Mouse (Mus musculus): ENCODE data around the gene Hba-a2. TPM values are rescaled to one million over a fixed set of nuclear protein-coding genes. Genes with fewer than 3 reads are reported as not detected.

The Hba-a2 gene
- total and polyA plus RNA-seq, 3 experiments: 683 to 4,240 (median 1,500) TPM

DNA sequence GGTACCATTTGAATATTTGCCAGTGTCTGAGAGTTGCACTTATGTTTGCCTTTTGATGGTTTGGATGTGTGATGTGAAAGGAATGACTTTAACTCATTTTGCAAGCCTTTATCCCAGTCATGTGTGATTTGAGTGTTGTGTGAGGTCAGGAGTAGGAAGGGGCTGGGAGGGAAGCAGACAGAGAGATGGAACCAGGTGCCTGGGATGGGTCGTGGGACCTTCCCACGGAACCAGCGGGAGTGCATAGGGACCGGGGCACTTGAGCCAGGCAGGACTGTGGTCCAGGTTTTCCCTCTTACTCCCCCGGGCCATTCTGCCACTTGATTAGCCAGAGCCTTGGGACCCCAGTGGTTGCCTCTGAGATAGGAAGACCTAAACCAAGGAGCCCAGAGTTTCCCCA is 28.3 kb upstream of the Hba-a2 start:
- Histone ChIP-seq H3K36me3 (replicated peaks) (peaks cover 21% of the 10 kb centered on the region), H3K9me3 (replicated peaks) (no peaks in the 10 kb centered on the region), H3K27me3 (ENCODE audit: insufficient read depth, low read length) (no peaks in the 10 kb centered on the region), H3K4me3 (ENCODE audit: low read depth, low read length) (peak overlapping the region; percentile 84; the same call in 1 of the 2 replicates), H3K4me1 (ENCODE audit: insufficient read depth, low read depth, low read length) (peaks cover 71% of the 10 kb centered on the region)
- DNase-seq (ENCODE audit: low spot score) (no peak), ATAC-seq (ENCODE audit: extremely low read depth, insufficient number of reproducible peaks, low FRiP score, poor library complexity, severe bottlenecking) (no peak)
- no peak for TF ChIP-seq GATA1 (IDR thresholded peaks at IDR 0.05; ENCODE audit: borderline replicate concordance, low read length)
- no peak for TF ChIP-seq CTCF (IDR thresholded peaks at IDR 0.05; ENCODE audit: low read depth, low read length)
- no peak for TF ChIP-seq POLR2AphosphoS5 (IDR thresholded peaks at IDR 0.05; ENCODE audit: insufficient replicate concordance, low read depth, low read length)
- no peak for TF ChIP-seq TAL1 (conservative IDR thresholded peaks at IDR 0.05; ENCODE audit: low read depth, low read length)
- TF ChIP-seq GATA2 (IDR thresholded peaks at IDR 0.05; ENCODE audit: borderline replicate concordance, low read depth, low read length): no peak

DNA sequence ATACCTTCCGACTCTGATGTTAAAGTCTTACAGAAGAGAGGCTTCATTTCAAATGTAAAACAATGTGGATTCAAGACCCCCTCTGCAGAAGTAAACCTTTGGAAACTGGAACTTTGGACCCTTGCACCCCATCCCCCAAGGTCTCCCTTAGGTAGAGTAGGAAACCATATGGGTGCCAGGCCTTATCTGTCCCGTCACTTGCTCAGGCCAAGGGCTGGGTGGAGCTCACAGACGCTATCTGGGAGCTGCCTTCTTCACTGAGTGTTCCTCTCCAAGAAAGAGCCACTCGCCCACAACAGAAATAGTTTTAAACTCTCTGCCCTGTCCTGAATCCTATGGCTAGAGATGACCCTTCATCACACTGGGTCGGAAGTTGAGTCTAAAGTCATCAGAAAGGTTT is 27.3 kb upstream of the Hba-a2 start:
- Histone ChIP-seq H3K9me3 (replicated peaks) (no peaks in the 10 kb centered on the region), H3K4me1 (ENCODE audit: insufficient read depth, low read depth, low read length) (peaks cover 62% of the 10 kb centered on the region), H3K36me3 (replicated peaks) (peaks cover 12% of the 10 kb centered on the region), H3K4me3 (ENCODE audit: low read depth, low read length) (peak overlapping the region; percentile 44; the same call in 1 of the 2 replicates), H3K27me3 (ENCODE audit: insufficient read depth, low read length) (no peaks in the 10 kb centered on the region)
- DNase-seq (ENCODE audit: low spot score) (peak; percentile 75), ATAC-seq (ENCODE audit: extremely low read depth, insufficient number of reproducible peaks, low FRiP score, poor library complexity, severe bottlenecking) (peak; percentile 76)
- TF ChIP-seq TAL1 (conservative IDR thresholded peaks at IDR 0.05; ENCODE audit: low read depth, low read length) (peak; percentile 91), POLR2AphosphoS5 (IDR thresholded peaks at IDR 0.05; ENCODE audit: insufficient replicate concordance, low read depth, low read length) (no peak)

DNA sequence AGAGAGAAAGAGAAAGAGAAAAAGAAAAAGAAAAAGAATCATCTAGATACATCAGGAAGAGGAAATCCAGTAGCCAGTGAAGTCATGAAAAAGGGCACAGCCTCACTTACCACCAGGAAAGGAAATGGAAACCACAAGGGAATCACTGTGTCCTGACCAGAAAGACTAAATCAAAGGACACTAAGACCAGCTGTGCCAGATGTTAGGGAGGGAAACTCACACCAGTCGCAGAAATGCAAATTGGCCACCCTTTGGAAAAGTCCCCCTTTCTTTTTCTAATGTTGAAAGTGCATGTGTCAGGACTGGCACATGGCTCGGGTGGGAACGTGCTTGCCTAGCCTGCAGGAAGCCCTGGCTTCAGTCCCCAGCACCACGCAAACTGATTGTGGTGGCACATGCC is 25.1 kb upstream of the Hba-a2 start:
- DNase-seq (ENCODE audit: low spot score): no peak
- no peak for TF ChIP-seq POLR2AphosphoS5 (IDR thresholded peaks at IDR 0.05; ENCODE audit: insufficient replicate concordance, low read depth, low read length)
- TF ChIP-seq TAL1 (conservative IDR thresholded peaks at IDR 0.05; ENCODE audit: low read depth, low read length): no peak
- no peak for TF ChIP-seq GATA1 (IDR thresholded peaks at IDR 0.05; ENCODE audit: borderline replicate concordance, low read length)
- TF ChIP-seq CTCF (IDR thresholded peaks at IDR 0.05; ENCODE audit: low read depth, low read length): no peak
- TF ChIP-seq GATA2 (IDR thresholded peaks at IDR 0.05; ENCODE audit: borderline replicate concordance, low read depth, low read length): no peak
- H3K4me1 ChIP-seq (ENCODE audit: insufficient read depth, low read depth, low read length): peaks cover 57% of the 10 kb centered on the region
- no peaks in the 10 kb centered on the region for H3K9me3 ChIP-seq (replicated peaks)
- no peak for ATAC-seq (ENCODE audit: extremely low read depth, insufficient number of reproducible peaks, low FRiP score, poor library complexity, severe bottlenecking)
- H3K27me3 ChIP-seq (ENCODE audit: insufficient read depth, low read length): no peaks in the 10 kb centered on the region
- no peak overlapping the region for H3K4me3 ChIP-seq (ENCODE audit: low read depth, low read length)
- H3K36me3 ChIP-seq (replicated peaks): peaks cover 2% of the 10 kb centered on the region

DNA sequence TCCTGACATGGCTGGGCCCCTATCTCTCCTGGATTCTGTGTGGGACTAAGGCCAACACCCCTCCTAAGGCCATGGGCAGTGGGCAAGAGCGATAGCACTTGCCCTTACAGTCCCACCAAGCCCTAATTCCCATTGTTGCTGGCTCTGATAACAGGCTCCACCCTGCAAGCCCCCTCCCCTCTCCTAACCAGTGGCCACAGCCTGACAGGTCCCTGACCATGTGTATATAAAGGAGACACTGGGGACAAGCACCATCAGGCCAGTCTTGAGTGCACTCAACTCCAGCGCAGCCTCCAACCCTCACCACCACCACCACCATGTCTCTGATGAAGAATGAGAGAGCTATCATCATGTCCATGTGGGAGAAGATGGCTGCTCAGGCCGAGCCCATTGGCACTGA is 19.9 kb upstream of the Hba-a2 start, which contains the start of gene Hba-x:
Hba-x (plus strand) TSS at position 54 of the 400 bp plus-strand sequence.
- ATAC-seq (ENCODE audit: extremely low read depth, insufficient number of reproducible peaks, low FRiP score, poor library complexity, severe bottlenecking): no peak
- no peak for DNase-seq (ENCODE audit: low spot score)
- Histone ChIP-seq H3K4me1 (ENCODE audit: insufficient read depth, low read depth, low read length) (peaks cover 65% of the 10 kb centered on the region), H3K27me3 (ENCODE audit: insufficient read depth, low read length) (no peaks in the 10 kb centered on the region), H3K36me3 (replicated peaks) (no peaks in the 10 kb centered on the region), H3K9me3 (replicated peaks) (no peaks in the 10 kb centered on the region), H3K4me3 (ENCODE audit: low read depth, low read length) (no peak within 1 kb of the TSS)
- TF ChIP-seq POLR2AphosphoS5 (IDR thresholded peaks at IDR 0.05; ENCODE audit: insufficient replicate concordance, low read depth, low read length): no peak
- no peak for TF ChIP-seq TAL1 (conservative IDR thresholded peaks at IDR 0.05; ENCODE audit: low read depth, low read length)
- no peak for TF ChIP-seq GATA1 (IDR thresholded peaks at IDR 0.05; ENCODE audit: borderline replicate concordance, low read length)
- no peak for TF ChIP-seq GATA2 (IDR thresholded peaks at IDR 0.05; ENCODE audit: borderline replicate concordance, low read depth, low read length)
- TF ChIP-seq CTCF (IDR thresholded peaks at IDR 0.05; ENCODE audit: low read depth, low read length): no peak

DNA sequence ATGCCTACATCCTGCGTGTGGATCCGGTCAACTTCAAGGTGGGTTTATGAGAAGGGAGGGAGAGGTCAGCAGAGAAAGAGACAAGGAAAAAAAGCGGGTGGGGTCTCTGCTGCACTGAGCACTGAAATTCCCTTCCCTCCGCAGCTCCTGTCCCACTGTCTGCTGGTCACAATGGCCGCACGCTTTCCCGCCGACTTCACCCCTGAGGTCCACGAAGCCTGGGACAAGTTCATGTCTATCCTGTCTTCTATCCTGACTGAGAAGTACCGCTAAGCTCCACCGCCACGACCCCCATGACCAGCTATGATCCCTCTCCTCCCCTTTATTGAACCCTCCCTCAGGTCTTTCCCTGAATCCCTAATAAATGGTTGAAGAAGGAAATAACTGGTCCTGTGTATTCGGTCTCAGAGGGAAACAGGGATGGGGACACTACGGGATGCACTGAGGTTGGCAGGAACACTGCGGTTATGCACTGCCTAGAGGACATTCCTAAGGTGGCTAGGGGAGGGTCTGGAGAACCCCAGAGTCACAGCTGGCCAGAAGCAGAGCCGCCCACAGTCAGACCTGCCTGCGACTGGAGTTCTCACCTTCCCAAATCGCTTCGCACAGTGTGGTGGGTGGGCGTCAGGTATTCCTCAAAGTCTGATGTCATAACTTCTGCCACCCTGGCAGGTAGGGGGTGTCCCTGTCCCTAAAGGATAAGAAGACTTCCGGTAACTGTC is 18.4 kb upstream of the Hba-a2 start:
- DNase-seq (ENCODE audit: low spot score) (no peak), ATAC-seq (ENCODE audit: extremely low read depth, insufficient number of reproducible peaks, low FRiP score, poor library complexity, severe bottlenecking) (no peak)
- no peaks in the 10 kb centered on the region for H3K36me3 ChIP-seq (replicated peaks)
- no peak overlapping the region for H3K4me3 ChIP-seq (ENCODE audit: low read depth, low read length)
- peaks cover 72% of the 10 kb centered on the region for H3K4me1 ChIP-seq (ENCODE audit: insufficient read depth, low read depth, low read length)
- H3K9me3 ChIP-seq (replicated peaks): no peaks in the 10 kb centered on the region
- no peaks in the 10 kb centered on the region for H3K27me3 ChIP-seq (ENCODE audit: insufficient read depth, low read length)
- TF ChIP-seq TAL1 (conservative IDR thresholded peaks at IDR 0.05; ENCODE audit: low read depth, low read length) (no peak), POLR2AphosphoS5 (IDR thresholded peaks at IDR 0.05; ENCODE audit: insufficient replicate concordance, low read depth, low read length) (no peak), GATA2 (IDR thresholded peaks at IDR 0.05; ENCODE audit: borderline replicate concordance, low read depth, low read length) (no peak), CTCF (IDR thresholded peaks at IDR 0.05; ENCODE audit: low read depth, low read length) (no peak), GATA1 (IDR thresholded peaks at IDR 0.05; ENCODE audit: borderline replicate concordance, low read length) (no peak)

DNA sequence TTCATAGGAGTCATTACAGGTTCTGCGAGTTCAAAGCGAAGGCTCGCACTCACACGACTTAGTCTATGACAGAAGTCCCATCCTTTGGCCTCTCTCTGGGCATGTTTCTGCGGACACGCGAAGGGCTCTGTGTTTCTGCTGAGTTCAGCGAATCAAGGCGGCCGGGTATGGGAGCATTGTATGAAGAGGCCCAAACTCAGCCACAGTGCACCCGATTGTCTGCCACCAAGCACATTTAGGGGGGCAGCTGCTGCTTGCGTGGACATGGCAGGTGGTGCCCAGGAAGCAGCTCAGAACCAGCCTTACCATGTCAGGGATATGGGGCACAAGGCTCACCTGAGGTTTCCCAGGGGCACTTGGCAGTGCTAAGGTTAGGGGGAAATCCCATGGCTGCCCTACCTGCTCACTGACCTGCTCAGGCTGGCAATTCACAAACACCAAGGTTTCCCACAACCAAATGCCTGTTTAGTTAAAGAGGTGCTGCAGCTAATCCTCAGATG is 17.8 kb upstream of the Hba-a2 start:
- DNase-seq (ENCODE audit: low spot score) (no peak), ATAC-seq (ENCODE audit: extremely low read depth, insufficient number of reproducible peaks, low FRiP score, poor library complexity, severe bottlenecking) (no peak)
- Histone ChIP-seq H3K4me1 (ENCODE audit: insufficient read depth, low read depth, low read length) (peaks cover 72% of the 10 kb centered on the region), H3K4me3 (ENCODE audit: low read depth, low read length) (no peak overlapping the region), H3K36me3 (replicated peaks) (no peaks in the 10 kb centered on the region), H3K9me3 (replicated peaks) (no peaks in the 10 kb centered on the region), H3K27me3 (ENCODE audit: insufficient read depth, low read length) (no peaks in the 10 kb centered on the region)
- no peak for TF ChIP-seq POLR2AphosphoS5 (IDR thresholded peaks at IDR 0.05; ENCODE audit: insufficient replicate concordance, low read depth, low read length)
- no peak for TF ChIP-seq GATA2 (IDR thresholded peaks at IDR 0.05; ENCODE audit: borderline replicate concordance, low read depth, low read length)
- TF ChIP-seq GATA1 (IDR thresholded peaks at IDR 0.05; ENCODE audit: borderline replicate concordance, low read length): no peak
- no peak for TF ChIP-seq TAL1 (conservative IDR thresholded peaks at IDR 0.05; ENCODE audit: low read depth, low read length)
- no peak for TF ChIP-seq CTCF (IDR thresholded peaks at IDR 0.05; ENCODE audit: low read depth, low read length)
